Mouse (Mus musculus): Measurements from ENCODE around the gene Srp72. TPM values are rescaled to one million over a fixed set of nuclear protein-coding genes. Genes with fewer than 3 reads are reported as not detected.

Gene Srp72
- polyA plus RNA-seq, 1 experiment from 2014 or later, result 49.8 TPM

Other genes starting within 250 kb of the Srp72 start
- 17.8 and 19.1 TPM in 2 replicates for gene Aasdh, start 69.2 kb upstream of the Srp72 start, polyA plus RNA-seq (2014; fragmentation: Nextera tagmentation; extraction: Ambion mirVana)
- gene Paics, start 23.4 kb upstream of the Srp72 start, polyA plus RNA-seq (2014; fragmentation: Nextera tagmentation; extraction: Ambion mirVana), result 231 and 234 TPM in 2 replicates
- gene Ppat, start 23.1 kb upstream of the Srp72 start, polyA plus RNA-seq (2014; fragmentation: Nextera tagmentation; extraction: Ambion mirVana), result 23.8 and 26.4 TPM in 2 replicates
- gene Arl9, start 29.4 kb downstream of the Srp72 start, polyA plus RNA-seq (2014; fragmentation: Nextera tagmentation; extraction: Ambion mirVana), result not detected in 2 replicates
- gene Thegl, start 41.3 kb downstream of the Srp72 start, polyA plus RNA-seq (2014; fragmentation: Nextera tagmentation; extraction: Ambion mirVana), result not detected in 2 replicates
- gene Hopx, start 140.4 kb downstream of the Srp72 start, polyA plus RNA-seq (2014; fragmentation: Nextera tagmentation; extraction: Ambion mirVana), result 30.1 and 34.0 TPM in 2 replicates
- gene Spink2, start 236.8 kb downstream of the Srp72 start, polyA plus RNA-seq (2014; fragmentation: Nextera tagmentation; extraction: Ambion mirVana), result 4.7 and 5.3 TPM in 2 replicates